Mouse (Mus musculus) midbrain, embryonic 11.5 days (tissue): ENCODE measurements around the gene Dntt. TPM values are rescaled to one million over a fixed set of nuclear protein-coding genes. Genes with fewer than 3 reads are reported as not detected.

Experiments used
- ATAC-seq: fragments of 200-750 bp; cut with Nextera tagmentation; 2 replicates; pipeline ENCODE4 v1.8.0; 2017; ENCODE audit warnings: moderate TSS enrichment, moderate library complexity; ENCODE audit not compliant: low FRiP score
- DNase-seq: peaks from one replicate; pipeline ENCODE4 v3.0.0; 2015; ENCODE audit warnings: low spot score; ENCODE audit errors: missing footprints
- H3K27ac ChIP-seq: fragments of 300-500 bp; sonication (generic); 2 replicates; pipeline ENCODE4 v1.5.1; 2014; ENCODE audit warnings: low read depth, low read length
- H3K27me3 ChIP-seq: fragments of 300-500 bp; sonication (generic); 2 replicates; pipeline ENCODE4 v1.6.1; 2014; ENCODE audit warnings: mild to moderate bottlenecking, low read length, moderate library complexity, mixed read lengths; ENCODE audit not compliant: control insufficient read depth, insufficient read depth
- H3K36me3 ChIP-seq: fragments of 300-500 bp; sonication (generic); 2 replicates; pipeline ENCODE4 v1.6.1; 2014; ENCODE audit warnings: mild to moderate bottlenecking, low read length, moderate library complexity, mixed read lengths; ENCODE audit not compliant: control insufficient read depth, insufficient read depth
- H3K4me1 ChIP-seq: fragments of 300-500 bp; sonication (generic); 2 replicates; pipeline ENCODE4 v1.6.1; 2014; ENCODE audit warnings: low read length; ENCODE audit not compliant: control insufficient read depth, insufficient read depth
- H3K4me2 ChIP-seq: fragments of 300-500 bp; sonication (generic); 2 replicates; pipeline ENCODE4 v1.6.1; 2014; ENCODE audit warnings: mild to moderate bottlenecking, moderate library complexity
- H3K4me3 ChIP-seq: fragments of 300-500 bp; sonication (generic); 2 replicates; pipeline ENCODE4 v1.5.1; 2014; ENCODE audit warnings: low read depth, low read length
- H3K9ac ChIP-seq: fragments of 300-500 bp; sonication (generic); 2 replicates; pipeline ENCODE4 v1.6.1; 2014; ENCODE audit warnings: low read length
- H3K9me3 ChIP-seq: fragments of 300-500 bp; sonication (generic); 2 replicates; pipeline ENCODE4 v1.6.1; 2016; ENCODE audit warnings: low read length; ENCODE audit not compliant: control insufficient read depth
- WGBS: fragments of 180-500 bp; shearing (Covaris S2); extraction: QIAGEN DNeasy Blood & Tissue Kit; methylation state at CpG from one replicate; pipeline ENCODE4 v1.1.7; 2014; 5-methylcytosine and 5-hydroxymethylcytosine counted together
- polyA plus RNA-seq: library from polyadenylated mRNA; unstranded; fragments of >200 nt; fragmentation: Nextera tagmentation; extraction: Ambion mirVana; gene quantifications from 2 replicates; pipeline ENCODE4 v1.2.1, GENCODE M21; 2014

The Dntt gene
- polyA plus RNA-seq, 1 experiment from 2014 or later, result not detected

GRCm38 (mm10) chr19:41020537-41020936 is 8.5 kb upstream of the Dntt start:
- Histone ChIP-seq H3K9me3 (no peaks in the 10 kb centered on the region), H3K4me1 (peaks cover 2% of the 10 kb centered on the region; the same call in 1 of the 2 replicates), H3K27me3 (no peaks in the 10 kb centered on the region; the same call in 1 of the 2 replicates), H3K27ac (no peak overlapping the region), H3K9ac (no peak overlapping the region), H3K4me3 (no peak overlapping the region), H3K36me3 (no peaks in the 10 kb centered on the region), H3K4me2 (no peak overlapping the region)
- WGBS, result 75% methylated on average over 3 of the region's 3 CpGs
- DNase-seq (peak; percentile 41), ATAC-seq (no peak)

GRCm38 (mm10) chr19:41022244-41022643 is 6.8 kb upstream of the Dntt start:
- DNase-seq (peak; percentile 8), ATAC-seq (no peak)
- Histone ChIP-seq H3K4me2 (no peak overlapping the region), H3K4me1 (no peaks in the 10 kb centered on the region), H3K36me3 (no peaks in the 10 kb centered on the region), H3K4me3 (no peak overlapping the region), H3K27ac (no peak overlapping the region), H3K27me3 (no peaks in the 10 kb centered on the region; the same call in 1 of the 2 replicates), H3K9ac (no peak overlapping the region), H3K9me3 (no peaks in the 10 kb centered on the region)
- 89% methylated on average over 4 of the region's 4 CpGs for WGBS

- ATAC-seq, result no peak
- WGBS, result 83% methylated on average over 8 of the region's 8 CpGs
- no peak overlapping the region for H3K4me3 ChIP-seq
- no peak overlapping the region for H3K27ac ChIP-seq
- H3K4me1 ChIP-seq, result no peaks in the 10 kb centered on the region
- H3K4me2 ChIP-seq, result no peak overlapping the region
- no peaks in the 10 kb centered on the region for H3K9me3 ChIP-seq
- no peaks in the 10 kb centered on the region for H3K36me3 ChIP-seq
- H3K27me3 ChIP-seq, result no peaks in the 10 kb centered on the region
- DNase-seq, result peak; percentile 49
- H3K9ac ChIP-seq, result no peak overlapping the region
Measured at GRCm38 (mm10) chr19:41026551-41026950, 2.5 kb upstream of the Dntt start.

- Histone ChIP-seq H3K27ac (no peak overlapping the region), H3K36me3 (no peaks in the 10 kb centered on the region), H3K4me3 (no peak overlapping the region), H3K9ac (no peak overlapping the region), H3K27me3 (no peaks in the 10 kb centered on the region), H3K4me2 (no peak overlapping the region), H3K9me3 (no peaks in the 10 kb centered on the region), H3K4me1 (no peaks in the 10 kb centered on the region)
- ATAC-seq, result no peak
- WGBS, result 89% methylated on average over 5 of the region's 5 CpGs
- DNase-seq, result peak; percentile 56
Measured at GRCm38 (mm10) chr19:41027024-41027423, 2.1 kb upstream of the Dntt start.

- WGBS, result 95% methylated on average over 9 of the region's 9 CpGs
- DNase-seq (no peak), ATAC-seq (no peak)
- no peak overlapping the region for H3K4me2 ChIP-seq
- no peaks in the 10 kb centered on the region for H3K36me3 ChIP-seq
- H3K27me3 ChIP-seq, result no peaks in the 10 kb centered on the region
- H3K9me3 ChIP-seq, result no peaks in the 10 kb centered on the region
- no peak overlapping the region for H3K4me3 ChIP-seq
- no peaks in the 10 kb centered on the region for H3K4me1 ChIP-seq
- no peak overlapping the region for H3K9ac ChIP-seq
- no peak overlapping the region for H3K27ac ChIP-seq
Measured at GRCm38 (mm10) chr19:41027601-41028000, 1.5 kb upstream of the Dntt start.

GRCm38 (mm10) chr19:41030161-41030560 is 1.1 kb downstream of the Dntt start:
- 54% methylated on average over 6 of the region's 6 CpGs for WGBS
- Histone ChIP-seq H3K9ac (no peak overlapping the region), H3K9me3 (no peaks in the 10 kb centered on the region), H3K4me2 (no peak overlapping the region), H3K36me3 (no peaks in the 10 kb centered on the region), H3K4me3 (no peak overlapping the region), H3K27me3 (no peaks in the 10 kb centered on the region), H3K4me1 (no peaks in the 10 kb centered on the region), H3K27ac (no peak overlapping the region)
- DNase-seq, result peak; percentile 19
- ATAC-seq, result no peak

- Histone ChIP-seq H3K27ac (no peak overlapping the region), H3K9me3 (no peaks in the 10 kb centered on the region), H3K4me2 (no peak overlapping the region), H3K4me3 (no peak overlapping the region), H3K9ac (no peak overlapping the region), H3K4me1 (no peaks in the 10 kb centered on the region), H3K27me3 (no peaks in the 10 kb centered on the region), H3K36me3 (no peaks in the 10 kb centered on the region)
- WGBS, result 90% methylated on average over 11 of the region's 11 CpGs
- ATAC-seq (no peak), DNase-seq (peak; percentile 8)
Measured at GRCm38 (mm10) chr19:41031009-41031408, 1.9 kb downstream of the Dntt start.

GRCm38 (mm10) chr19:41031869-41032268 is 2.8 kb downstream of the Dntt start:
- ATAC-seq (no peak), DNase-seq (no peak)
- Histone ChIP-seq H3K9me3 (no peaks in the 10 kb centered on the region), H3K36me3 (no peaks in the 10 kb centered on the region), H3K4me1 (no peaks in the 10 kb centered on the region), H3K4me3 (no peak overlapping the region), H3K27me3 (no peaks in the 10 kb centered on the region), H3K9ac (no peak overlapping the region), H3K4me2 (no peak overlapping the region), H3K27ac (no peak overlapping the region)
- WGBS, result 84% methylated on average over 6 of the region's 6 CpGs

- H3K27ac ChIP-seq, result no peak overlapping the region
- no peaks in the 10 kb centered on the region for H3K4me1 ChIP-seq
- H3K9ac ChIP-seq, result no peak overlapping the region
Measured at GRCm38 (mm10) chr19:41035809-41036551, 6.9 kb downstream of the Dntt start.

More at GRCm38 (mm10) chr19:41035809-41036551, 6.9 kb downstream of the Dntt start:
- Histone ChIP-seq H3K4me3 (no peak overlapping the region), H3K9me3 (no peaks in the 10 kb centered on the region), H3K36me3 (no peaks in the 10 kb centered on the region), H3K27me3 (no peaks in the 10 kb centered on the region), H3K4me2 (no peak overlapping the region)
- WGBS, result 87% methylated on average over 4 of the region's 4 CpGs
- ATAC-seq (no peak), DNase-seq (peak; percentile 23)
